In genomic region chr2:40332294-40332874, GRCm38 (mm10) we compare ENCODE assay signal across 16 mouse cellular contexts.
DNase-seq lines count a peak whose midpoint lies in the region; ATAC-seq and TF ChIP-seq lines count a peak whose summit lies in the region.
"Had no signal": no experiment of that assay in that cellular context is flagged by ENCODE, and none has a peak within 500 bp of the region (broad histone marks: within the 10 kb centered on the region; RNA-seq: fewer than 3 reads in every experiment).

No protein-coding gene starts in this region.

- peak; percentile 36 for DNase-seq in kidney, adult 2 months
- DNase-seq in ZHBTc4 (ENCODE audit: low read depth, low spot score), result peak; percentile 82
- no peak for DNase-seq in spleen, postnatal 14 days (ENCODE audit: low spot score in 2 of 2)
- DNase-seq in cerebellum, adult 8-10 months, result no peak
- DNase-seq in left cerebral cortex, postnatal 10 days (ENCODE audit: extremely low spot score in 1 of 2, low spot score in 2 of 2), result no peak
- DNase-seq: gastrocnemius, adult 2 months; right cerebral cortex, postnatal 25 days had no signal

- no peak for TF ChIP-seq POLR2A in kidney, adult 2 months (IDR thresholded peaks at IDR 0.05; ENCODE audit: low read depth, low read length)

- no peak overlapping the region for H3K27ac ChIP-seq in kidney, adult 2 months (ENCODE audit: insufficient read depth, low read depth, low read length)
- no peak overlapping the region for H3K27ac ChIP-seq in kidney, embryonic 15.5 days
- H3K27ac ChIP-seq in forebrain, embryonic 15.5 days (replicated peaks), result 0 out of 2 replicates have a peak overlapping the region, but pooled peaks have one; percentile 1
- peak overlapping the region; percentile 51; the same call in 1 of the 2 replicates for H3K27ac ChIP-seq in midbrain, embryonic 13.5 days
- H3K27ac ChIP-seq: gastrocnemius, adult 2 months; heart, embryonic 13.5 days; kidney, postnatal 0 days; limb, embryonic 13.5 days; lung, embryonic 15.5 days; stomach, postnatal 0 days had no signal

- H3K4me2 ChIP-seq in kidney, embryonic 15.5 days, result no peak overlapping the region
- no peak overlapping the region for H3K4me2 ChIP-seq in forebrain, embryonic 15.5 days (replicated peaks)
- H3K4me2 ChIP-seq in midbrain, embryonic 13.5 days (replicated peaks), result no peak overlapping the region
- H3K4me2 ChIP-seq: heart, embryonic 13.5 days; limb, embryonic 13.5 days; lung, embryonic 15.5 days had no signal

- no peaks in the 10 kb centered on the region for H3K27me3 ChIP-seq in kidney, adult 2 months (replicated peaks; ENCODE audit: control insufficient read depth, insufficient read depth, low read length)
- H3K27me3 ChIP-seq in kidney, embryonic 15.5 days, result no peaks in the 10 kb centered on the region
- H3K27me3 ChIP-seq in forebrain, embryonic 15.5 days, result no peaks in the 10 kb centered on the region
- no peaks in the 10 kb centered on the region for H3K27me3 ChIP-seq in midbrain, embryonic 13.5 days
- H3K27me3 ChIP-seq: heart, embryonic 13.5 days; limb, embryonic 13.5 days; lung, embryonic 15.5 days had no signal

- H3K9me3 ChIP-seq in kidney, embryonic 15.5 days (replicated peaks), result no peaks in the 10 kb centered on the region
- H3K9me3 ChIP-seq in forebrain, embryonic 15.5 days, result no peaks in the 10 kb centered on the region
- peaks cover 3% of the 10 kb centered on the region; the same call in 1 of the 2 replicates for H3K9me3 ChIP-seq in midbrain, embryonic 13.5 days
- H3K9me3 ChIP-seq: heart, embryonic 13.5 days; limb, embryonic 13.5 days; lung, embryonic 15.5 days had no signal

- no peak overlapping the region for H3K4me3 ChIP-seq in kidney, adult 2 months (ENCODE audit: insufficient read depth, low read depth, low read length)
- no peak overlapping the region for H3K4me3 ChIP-seq in kidney, embryonic 15.5 days (replicated peaks)
- H3K4me3 ChIP-seq in forebrain, embryonic 15.5 days, result no peak overlapping the region
- H3K4me3 ChIP-seq in midbrain, embryonic 13.5 days (replicated peaks), result no peak overlapping the region
- H3K4me3 ChIP-seq: gastrocnemius, adult 2 months; heart, embryonic 13.5 days; limb, embryonic 13.5 days; lung, embryonic 15.5 days; myocyte had no signal

- intact Hi-C loops in left cerebral cortex, postnatal 10 days (cut with DNase I), result no loop called here

- TF ChIP-seq CTCF in kidney, adult 2 months (conservative IDR thresholded peaks at IDR 0.05; ENCODE audit: insufficient read depth, insufficient read length, low read depth, low read length), result no peak

- no peak overlapping the region for H3K9ac ChIP-seq in kidney, embryonic 15.5 days
- H3K9ac ChIP-seq in forebrain, embryonic 15.5 days (replicated peaks), result no peak overlapping the region
- H3K9ac ChIP-seq in midbrain, embryonic 13.5 days (replicated peaks), result no peak overlapping the region
- H3K9ac ChIP-seq: heart, embryonic 13.5 days; limb, embryonic 13.5 days; lung, embryonic 15.5 days had no signal

- no peaks in the 10 kb centered on the region for H3K36me3 ChIP-seq in kidney, adult 2 months (ENCODE audit: control insufficient read depth, insufficient read depth, low read length)
- H3K36me3 ChIP-seq in kidney, embryonic 15.5 days, result no peaks in the 10 kb centered on the region
- H3K36me3 ChIP-seq in forebrain, embryonic 15.5 days, result no peaks in the 10 kb centered on the region
- no peaks in the 10 kb centered on the region for H3K36me3 ChIP-seq in midbrain, embryonic 13.5 days
- H3K36me3 ChIP-seq: heart, embryonic 13.5 days; limb, embryonic 13.5 days; lung, embryonic 15.5 days had no signal

- no peaks in the 10 kb centered on the region for H3K4me1 ChIP-seq in kidney, adult 2 months (ENCODE audit: control insufficient read depth, insufficient read depth, low read length)
- no peaks in the 10 kb centered on the region for H3K4me1 ChIP-seq in kidney, embryonic 15.5 days
- no peaks in the 10 kb centered on the region for H3K4me1 ChIP-seq in forebrain, embryonic 15.5 days
- peaks cover 7% of the 10 kb centered on the region for H3K4me1 ChIP-seq in midbrain, embryonic 13.5 days (replicated peaks)
- H3K4me1 ChIP-seq: heart, embryonic 13.5 days; limb, embryonic 13.5 days; lung, embryonic 15.5 days had no signal

- ATAC-seq in kidney, embryonic 15.5 days (replicated peaks; ENCODE audit: low FRiP score), result no peak
- ATAC-seq in forebrain, embryonic 15.5 days (replicated peaks), result peak; percentile 73; the same call in 1 of the 2 replicates
- peak; percentile 89 for ATAC-seq in midbrain, embryonic 13.5 days

Comparison
In these comparisons a context has a peak if more than half of its experiments do, and no peak if none do; other contexts are left out.
1. DNase-seq: peak in kidney, adult 2 months (single experiment) and ZHBTc4 (single experiment); none in spleen, postnatal 14 days (0 of 2), cerebellum, adult 8-10 months (single experiment) and left cerebral cortex, postnatal 10 days (0 of 2).
2. H3K27ac ChIP-seq: peak in forebrain, embryonic 15.5 days (single experiment) and midbrain, embryonic 13.5 days (single experiment); none in kidney, adult 2 months (single experiment) and kidney, embryonic 15.5 days (single experiment).